In the genomic region with DNA sequence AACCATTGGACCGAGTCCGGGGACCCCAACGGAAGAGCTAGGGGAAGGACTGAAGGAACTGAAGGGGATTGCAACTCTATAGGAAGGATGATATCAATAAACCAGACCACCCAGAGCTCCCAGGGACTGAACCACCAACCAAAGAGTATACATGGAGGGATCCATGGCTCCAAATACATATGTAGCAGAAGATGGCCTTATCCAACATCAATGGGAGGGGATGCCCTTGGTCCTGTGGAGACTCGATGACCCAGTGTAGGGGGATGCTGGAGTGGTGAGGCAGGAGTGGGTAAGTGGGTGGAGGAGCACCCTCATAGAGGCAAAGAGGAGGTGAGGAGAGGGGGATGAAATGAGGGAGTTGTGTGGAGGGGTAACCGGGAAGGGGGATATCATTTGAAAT, we compare ENCODE assay signal across 34 mouse cellular contexts.
"Had no signal": no experiment of that assay in that cellular context is flagged by ENCODE, and none has a peak within 500 bp of the region (broad histone marks: within the 10 kb centered on the region; RNA-seq: fewer than 3 reads in every experiment).

No protein-coding gene starts in this region.

- H3K27ac ChIP-seq: heart, embryonic 10.5 days; heart, embryonic 13.5 days; heart, embryonic 15.5 days; hindbrain, embryonic 10.5 days; hindbrain, embryonic 12.5 days; hindbrain, embryonic 13.5 days; hindbrain, embryonic 14.5 days; hindbrain, embryonic 15.5 days; hindbrain, postnatal 0 days; intestine, embryonic 15.5 days; kidney, embryonic 15.5 days; kidney, postnatal 0 days; layer of hippocampus, adult 2 months; left cerebral cortex, adult 2 months had no signal

- DNase-seq: heart, postnatal 10 days; heart, postnatal 14 days; heart, postnatal 36 days; heart, postnatal 4 days; kidney, adult 11 months; kidney, adult 18-20 months; kidney, adult 2 months; kidney, adult 8-10 months; kidney, adult 9 months; kidney, postnatal 10 days; kidney, postnatal 14 days; kidney, postnatal 36 days; kidney, postnatal 4 days; layer of hippocampus, adult 9-11 months; layer of hippocampus, postnatal 36 days had no signal

- H3K4me2 ChIP-seq: heart, embryonic 12.5 days; heart, embryonic 13.5 days; heart, embryonic 15.5 days; hindbrain, embryonic 12.5 days; hindbrain, embryonic 13.5 days; hindbrain, embryonic 14.5 days; hindbrain, embryonic 15.5 days; intestine, embryonic 15.5 days; kidney, embryonic 15.5 days had no signal

- H3K36me3 ChIP-seq: heart, embryonic 10.5 days; heart, embryonic 12.5 days; heart, embryonic 13.5 days; heart, embryonic 15.5 days; hindbrain, embryonic 10.5 days; hindbrain, embryonic 12.5 days; hindbrain, embryonic 13.5 days; hindbrain, embryonic 15.5 days; intestine, embryonic 15.5 days; kidney, embryonic 15.5 days had no signal

- ATAC-seq: hindbrain, embryonic 16.5 days; hindbrain, postnatal 0 days; inflammation-experienced regulatory T-cells, adult 6 months; intestine, embryonic 15.5 days; intestine, embryonic 16.5 days; intestine, postnatal 0 days had no signal

- H3K9ac ChIP-seq: heart, embryonic 12.5 days; heart, embryonic 13.5 days; heart, embryonic 15.5 days; hindbrain, embryonic 12.5 days; hindbrain, embryonic 13.5 days; hindbrain, embryonic 14.5 days; hindbrain, embryonic 15.5 days; intestine, embryonic 15.5 days; kidney, embryonic 15.5 days had no signal

- H3K4me3 ChIP-seq: heart, embryonic 10.5 days; heart, embryonic 12.5 days; heart, embryonic 13.5 days; heart, embryonic 15.5 days; hindbrain, embryonic 10.5 days; hindbrain, embryonic 12.5 days; hindbrain, embryonic 13.5 days; hindbrain, embryonic 15.5 days; intestine, embryonic 15.5 days; kidney, embryonic 15.5 days; layer of hippocampus, adult 2 months; left cerebral cortex, adult 2 months had no signal

- H3K4me1 ChIP-seq: hindbrain, embryonic 10.5 days; hindbrain, embryonic 12.5 days had no signal

- H3K9me3 ChIP-seq: heart, embryonic 10.5 days; heart, embryonic 12.5 days; heart, embryonic 13.5 days; heart, embryonic 15.5 days; hindbrain, embryonic 10.5 days; hindbrain, embryonic 12.5 days; hindbrain, embryonic 13.5 days; hindbrain, embryonic 15.5 days; intestine, embryonic 15.5 days; kidney, embryonic 15.5 days had no signal

- H3K27me3 ChIP-seq: heart, embryonic 12.5 days; heart, embryonic 13.5 days; heart, embryonic 15.5 days; hindbrain, embryonic 12.5 days; hindbrain, embryonic 13.5 days; hindbrain, embryonic 15.5 days; intestine, embryonic 15.5 days; kidney, embryonic 15.5 days had no signal
